Mouse (Mus musculus): ENCODE data around the gene Dbndd2. TPM values are rescaled to one million over a fixed set of nuclear protein-coding genes. Genes with fewer than 3 reads are reported as not detected.

Gene Dbndd2
- total and polyA plus RNA-seq, 3 experiments, result 6.9 to 11.9 TPM; not detected in 1

DNA sequence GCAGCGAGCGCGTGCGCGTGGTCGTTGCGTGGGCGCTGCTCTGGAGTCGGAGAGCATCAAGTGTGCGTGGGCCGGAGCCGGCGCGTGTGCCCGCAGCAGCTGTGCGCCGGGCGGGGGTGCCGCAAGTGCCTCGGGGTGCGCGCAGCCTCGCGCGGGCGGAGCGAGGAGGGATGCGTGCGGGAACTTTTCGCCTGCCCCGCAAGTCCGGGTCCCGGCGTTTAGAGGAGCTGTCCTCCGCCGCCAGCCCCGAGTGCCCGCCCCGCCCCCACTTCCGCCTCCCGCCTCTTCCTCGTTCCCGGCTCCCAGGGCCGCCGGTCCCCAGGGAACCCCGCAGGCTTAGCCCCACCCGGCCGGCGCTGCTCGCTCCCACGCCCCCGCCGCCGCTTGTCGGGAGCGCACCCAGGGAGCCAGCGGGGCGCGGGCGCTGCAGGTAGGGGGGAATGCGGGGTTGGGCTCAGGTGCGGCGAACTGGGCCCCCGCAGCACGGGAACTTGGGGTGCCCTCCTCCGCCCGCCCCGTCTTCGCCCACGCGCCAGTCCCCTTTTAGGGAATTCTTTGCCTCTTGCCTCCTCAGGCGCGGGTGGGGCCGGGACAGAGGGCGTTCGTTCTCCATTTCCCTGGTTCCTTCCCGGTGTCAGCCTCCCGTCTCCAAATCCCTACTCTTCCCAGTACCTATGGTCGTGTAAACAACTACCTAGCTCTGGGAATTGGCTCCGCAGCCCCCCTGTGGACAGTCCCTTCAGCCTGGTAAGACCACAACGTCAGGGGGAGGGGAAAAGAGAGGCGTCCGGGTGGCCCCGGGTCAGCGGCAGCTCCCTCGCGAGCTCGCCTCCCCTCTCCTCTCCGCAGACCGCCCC lies 580 bp downstream of the Dbndd2 start (continued):
- TF ChIP-seq RCOR1 (IDR thresholded peaks at IDR 0.05; ENCODE audit: low read depth, low read length), result no peak
- 0 out of 2 replicates have a peak, but pooled peaks have one; percentile 26 for TF ChIP-seq ELF1 (IDR thresholded peaks at IDR 0.05; ENCODE audit: low read depth, low read length)
- no peak for TF ChIP-seq MEF2A (IDR thresholded peaks at IDR 0.05; ENCODE audit: extremely low read depth, insufficient replicate concordance, low read depth, low read length, poor library complexity, severe bottlenecking)

DNA sequence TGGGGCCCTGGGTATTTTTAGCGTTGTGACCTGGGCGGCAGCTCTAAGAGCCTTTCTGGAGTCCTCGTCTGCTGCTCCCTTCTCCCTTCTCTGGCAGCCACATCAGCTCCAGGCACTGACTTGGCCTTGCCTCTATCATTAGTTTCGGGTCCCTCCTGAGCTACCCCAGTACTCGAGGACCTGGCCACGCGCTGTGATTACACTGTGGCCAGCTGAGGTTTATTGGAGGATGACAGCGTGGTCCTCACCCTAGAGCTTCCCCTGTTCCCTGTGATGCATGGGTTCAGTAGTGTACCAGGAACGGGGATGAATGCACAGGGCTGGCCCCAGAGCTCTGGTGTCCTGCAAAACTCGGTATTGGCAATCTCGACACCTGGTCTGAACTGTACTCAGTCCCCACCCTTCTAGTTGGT lies 1.2 kb downstream of the Dbndd2 start:
- peak overlapping the region; percentile 76 to 86; a peak in 3 of 4 replicates for H3K4me3 ChIP-seq (ENCODE audit: control insufficient read depth in 1 of 2, insufficient read depth in 1 of 2, low read depth in 2 of 2, low read length in 2 of 2)
- DNase-seq (ENCODE audit: low read depth, low spot score), result no peak
- no peaks in the 10 kb centered on the region for H3K9me3 ChIP-seq (replicated peaks; ENCODE audit: insufficient read depth, low read length)
- TF ChIP-seq MAZ (IDR thresholded peaks at IDR 0.05; ENCODE audit: low read depth, low read length) (no peak), NELFE (IDR thresholded peaks at IDR 0.05; ENCODE audit: low read depth, low read length) (no peak), MAFK (IDR thresholded peaks at IDR 0.05; ENCODE audit: borderline replicate concordance, low read depth, low read length) (no peak), POLR2AphosphoS2 (IDR thresholded peaks at IDR 0.05; ENCODE audit: low read length) (no peak), JUND (IDR thresholded peaks at IDR 0.05; ENCODE audit: low read depth, low read length) (no peak), CHD2 (IDR thresholded peaks at IDR 0.05; ENCODE audit: low read length) (no peak), E2F4 (IDR thresholded peaks at IDR 0.05; ENCODE audit: borderline replicate concordance, low read depth, low read length) (no peak), CTCF (IDR thresholded peaks at IDR 0.05 in 2 of 3, conservative IDR thresholded peaks at IDR 0.05 in 1 of 3; ENCODE audit: control insufficient read depth in 1 of 3, insufficient read depth in 1 of 3, low read depth in 2 of 3, low read length in 3 of 3, poor library complexity in 1 of 3, severe bottlenecking in 1 of 3) (no peak), RAD21 (IDR thresholded peaks at IDR 0.05; ENCODE audit: low read depth, low read length) (no peak), NRF1 (IDR thresholded peaks at IDR 0.05; ENCODE audit: insufficient read depth, low read depth, low read length, poor library complexity, severe bottlenecking) (no peak), UBTF (IDR thresholded peaks at IDR 0.05; ENCODE audit: borderline replicate concordance, insufficient read depth, low read depth, low read length) (no peak), GATA1 (IDR thresholded peaks at IDR 0.05; ENCODE audit: low read depth, low read length) (no peak), MXI1 (IDR thresholded peaks at IDR 0.05; ENCODE audit: low read depth, low read length) (no peak), ELF1 (IDR thresholded peaks at IDR 0.05; ENCODE audit: low read depth, low read length) (no peak), TBP (IDR thresholded peaks at IDR 0.05; ENCODE audit: low read depth, low read length) (no peak), BHLHE40 (IDR thresholded peaks at IDR 0.05; ENCODE audit: borderline replicate concordance, low read depth, low read length) (no peak), SIN3A (IDR thresholded peaks at IDR 0.05; ENCODE audit: low read length) (no peak), MYC (IDR thresholded peaks at IDR 0.05; ENCODE audit: low read depth, low read length) (no peak), MEF2A (IDR thresholded peaks at IDR 0.05; ENCODE audit: extremely low read depth, insufficient replicate concordance, low read depth, low read length, poor library complexity, severe bottlenecking) (no peak)
- peaks cover 3 to 4% of the 10 kb centered on the region in 2 experiments for H3K36me3 ChIP-seq (ENCODE audit: control insufficient read depth in 1 of 2, insufficient read depth in 2 of 2, low read length in 2 of 2)
- peaks cover 4% of the 10 kb centered on the region; the same call in 1 of the 2 replicates for H3K79me2 ChIP-seq (ENCODE audit: control insufficient read depth, insufficient read depth, low read length, poor library complexity)
- H3K27ac ChIP-seq (ENCODE audit: control insufficient read depth, low read depth, low read length), result no peak overlapping the region
- no peak overlapping the region; the same call in 1 of the 2 replicates for H3K9ac ChIP-seq (ENCODE audit: control insufficient read depth, low read depth, low read length, poor library complexity, severe bottlenecking)
- peaks cover 4 to 10% of the 10 kb centered on the region in 2 experiments; a peak in 3 of 4 replicates for H3K4me1 ChIP-seq (ENCODE audit: control insufficient read depth in 1 of 2, insufficient read depth in 2 of 2, low read length in 2 of 2)
- no peaks in the 10 kb centered on the region for H3K27me3 ChIP-seq (ENCODE audit: control insufficient read depth in 1 of 2, insufficient read depth in 2 of 2, low read length in 2 of 2)
